Mouse (Mus musculus) cortical plate, adult 2 months (tissue): ENCODE results near the gene Stfa1.

Experiments used
- CTCF ChIP-seq: fragments of 200-500 bp; IDR thresholded peaks from 2 replicates; pipeline ENCODE4 v1.5.1; 2011; ENCODE audit warnings: mild to moderate bottlenecking, control low read depth, low read length; ENCODE audit not compliant: insufficient read depth; ENCODE audit errors: extremely low read depth
- POLR2A ChIP-seq: fragments of 200-500 bp; IDR thresholded peaks from 2 replicates; pipeline ENCODE4 v1.6.1; 2011; ENCODE audit warnings: mild to moderate bottlenecking, low read length, control low read depth; ENCODE audit not compliant: insufficient read depth; ENCODE audit errors: extremely low read depth

- TF ChIP-seq CTCF (no peak), POLR2A (no peak)
Observed at GRCm38 (mm10) chr16:36319286-36319685, 42.5 kb downstream of the Stfa1 start.
